Mouse (Mus musculus) ES-Bruce4 (cell line): ENCODE measurements at regions not wholly inside any gene's neighbourhood (a gene's known extent, or its start where the extent isn't known, plus 50 kb on each side); places are given as distances from the start of the nearest gene placed in this dataset.

Source experiments
- H3K27ac ChIP-seq: 2 replicates; pipeline ENCODE4 v1.5.1; 2012; ENCODE audit warnings: low read length, inconsistent platforms; ENCODE audit not compliant: insufficient read depth
- H3K27me3 ChIP-seq: 2 replicates; pipeline ENCODE4 v1.6.1; 2012; ENCODE audit warnings: mild to moderate bottlenecking, low read length, inconsistent platforms; ENCODE audit not compliant: control insufficient read depth, poor library complexity, insufficient read depth, severe bottlenecking
- H3K36me3 ChIP-seq: 2 replicates; pipeline ENCODE4 v1.6.1; 2012; ENCODE audit warnings: inconsistent platforms, mild to moderate bottlenecking, low read length, moderate library complexity; ENCODE audit not compliant: control insufficient read depth, poor library complexity, insufficient read depth, severe bottlenecking
- H3K4me1 ChIP-seq: one replicate; pipeline ENCODE4 v1.8.1; 2011; ENCODE audit warnings: low read length; ENCODE audit not compliant: control insufficient read depth, insufficient read depth
- H3K4me3 ChIP-seq: 2 replicates; pipeline ENCODE4 v1.5.1; 2011; ENCODE audit warnings: low read depth, mild to moderate bottlenecking, low read length
- H3K9ac ChIP-seq: 2 replicates; pipeline ENCODE4 v1.6.1; 2012; ENCODE audit warnings: low read depth, mild to moderate bottlenecking, inconsistent platforms; ENCODE audit not compliant: poor library complexity, severe bottlenecking
- H3K9me3 ChIP-seq: replicated peaks from 2 replicates; pipeline ENCODE4 v1.6.1; 2012; ENCODE audit warnings: mild to moderate bottlenecking, low read length, inconsistent platforms; ENCODE audit not compliant: control insufficient read depth, poor library complexity, insufficient read depth, severe bottlenecking
- CTCF ChIP-seq: IDR thresholded peaks from one replicate; pipeline ENCODE4 v1.8.1; 2011; ENCODE audit warnings: low read depth, low read length
- EP300 ChIP-seq: IDR thresholded peaks from 2 replicates; pipeline ENCODE4 v1.6.1; 2011; ENCODE audit warnings: low read depth, low read length; ENCODE audit not compliant: insufficient read depth
- POLR2A ChIP-seq: IDR thresholded peaks from one replicate; pipeline ENCODE4 v1.8.1; 2011; ENCODE audit warnings: low read length; ENCODE audit not compliant: insufficient read depth

DNA sequence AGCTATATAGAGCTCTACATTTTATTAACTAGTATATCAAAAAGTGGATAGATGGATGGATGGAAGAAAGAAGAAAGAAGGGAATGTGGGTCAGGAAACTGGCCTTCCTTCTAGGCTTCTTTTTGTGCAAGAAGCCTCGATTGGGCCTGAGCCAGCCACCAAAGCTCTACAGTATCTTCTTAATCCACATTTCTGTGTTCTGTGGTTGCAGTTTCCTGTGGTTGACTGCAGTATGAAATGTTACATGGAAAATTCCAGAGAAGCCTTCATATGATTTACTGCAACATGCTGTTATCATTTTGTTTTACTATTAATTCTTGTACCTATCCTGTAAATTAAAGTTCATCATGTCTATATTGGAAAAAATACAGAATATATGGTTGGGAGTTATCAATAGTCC, 173.3 kb downstream of the Gm5447 start:
- H3K36me3 ChIP-seq: no peaks in the 10 kb centered on the region
- TF ChIP-seq CTCF (no peak), EP300 (no peak), POLR2A (no peak)
- H3K4me1 ChIP-seq: no peaks in the 10 kb centered on the region
- no peaks in the 10 kb centered on the region for H3K9me3 ChIP-seq
- H3K9ac ChIP-seq: no peak overlapping the region
- no peak overlapping the region for H3K27ac ChIP-seq
- H3K27me3 ChIP-seq: no peaks in the 10 kb centered on the region
- no peak overlapping the region for H3K4me3 ChIP-seq

DNA sequence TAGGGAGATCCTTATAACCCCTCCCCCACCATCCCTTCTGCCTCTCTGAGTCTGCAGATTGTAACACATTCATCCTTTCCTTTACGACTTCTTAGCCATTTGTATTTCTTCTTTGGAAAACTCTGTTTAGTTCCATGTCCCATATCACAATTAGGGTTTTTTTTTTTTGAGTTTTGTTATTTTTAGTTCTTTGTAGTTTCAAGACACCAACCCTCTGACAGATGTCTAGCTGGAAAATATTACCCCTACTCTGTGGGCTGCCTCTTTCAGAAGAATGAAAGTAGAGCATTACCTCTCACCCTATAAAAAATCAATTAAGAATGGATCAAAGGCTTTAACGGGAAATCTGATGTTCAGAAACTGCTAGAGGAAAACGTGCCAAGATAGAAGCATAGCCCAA, 180.1 kb downstream of the Gm5447 start:
- H3K36me3 ChIP-seq: no peaks in the 10 kb centered on the region
- no peaks in the 10 kb centered on the region for H3K27me3 ChIP-seq
- TF ChIP-seq CTCF (no peak), POLR2A (no peak), EP300 (no peak)
- H3K9ac ChIP-seq: no peak overlapping the region
- H3K9me3 ChIP-seq: no peaks in the 10 kb centered on the region
- H3K27ac ChIP-seq: no peak overlapping the region
- H3K4me3 ChIP-seq: no peak overlapping the region
- H3K4me1 ChIP-seq: no peaks in the 10 kb centered on the region

- Histone ChIP-seq H3K4me1 (no peaks in the 10 kb centered on the region), H3K27me3 (no peaks in the 10 kb centered on the region), H3K27ac (no peak overlapping the region), H3K9me3 (no peaks in the 10 kb centered on the region), H3K4me3 (no peak overlapping the region), H3K36me3 (no peaks in the 10 kb centered on the region), H3K9ac (no peak overlapping the region)
- no peak for TF ChIP-seq EP300
- no peak for TF ChIP-seq CTCF
- TF ChIP-seq POLR2A: no peak
Observed at GRCm38 (mm10) chr13:31163878-31164495, 190.0 kb downstream of the Gm5447 start.

GRCm38 (mm10) chr13:31166286-31166685, 192.3 kb downstream of the Gm5447 start:
- no peaks in the 10 kb centered on the region for H3K9me3 ChIP-seq
- H3K4me1 ChIP-seq: no peaks in the 10 kb centered on the region
- no peak overlapping the region for H3K4me3 ChIP-seq
- H3K27ac ChIP-seq: no peak overlapping the region
- no peaks in the 10 kb centered on the region for H3K27me3 ChIP-seq
- H3K36me3 ChIP-seq: no peaks in the 10 kb centered on the region
- no peak for TF ChIP-seq EP300
- TF ChIP-seq CTCF: no peak
- no peak for TF ChIP-seq POLR2A
- no peak overlapping the region for H3K9ac ChIP-seq

DNA sequence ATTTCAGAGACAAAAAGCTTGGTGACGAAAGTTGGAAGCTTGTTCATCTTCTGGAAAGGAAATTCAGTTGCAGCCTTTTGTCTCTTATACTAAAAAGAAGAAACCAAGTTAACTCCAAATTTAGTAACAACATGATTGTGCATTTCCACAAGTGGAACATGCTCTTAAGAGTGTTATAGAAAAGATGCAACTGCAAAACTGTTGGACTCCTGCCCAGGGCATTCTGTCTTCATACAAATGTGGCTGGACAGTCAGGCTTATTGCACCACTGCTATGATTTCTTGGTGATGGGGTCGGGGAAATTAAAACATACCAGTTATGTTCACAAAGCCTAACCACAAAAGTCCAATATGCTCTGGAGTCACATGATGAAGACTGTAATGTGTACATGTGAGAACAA, 194.8 kb downstream of the Gm5447 start:
- no peaks in the 10 kb centered on the region for H3K27me3 ChIP-seq
- no peak overlapping the region for H3K27ac ChIP-seq
- TF ChIP-seq EP300: no peak
- no peak for TF ChIP-seq CTCF
- no peak for TF ChIP-seq POLR2A
- H3K36me3 ChIP-seq: no peaks in the 10 kb centered on the region
- no peak overlapping the region for H3K4me3 ChIP-seq
- H3K9ac ChIP-seq: no peak overlapping the region
- H3K9me3 ChIP-seq: no peaks in the 10 kb centered on the region
- no peaks in the 10 kb centered on the region for H3K4me1 ChIP-seq

DNA sequence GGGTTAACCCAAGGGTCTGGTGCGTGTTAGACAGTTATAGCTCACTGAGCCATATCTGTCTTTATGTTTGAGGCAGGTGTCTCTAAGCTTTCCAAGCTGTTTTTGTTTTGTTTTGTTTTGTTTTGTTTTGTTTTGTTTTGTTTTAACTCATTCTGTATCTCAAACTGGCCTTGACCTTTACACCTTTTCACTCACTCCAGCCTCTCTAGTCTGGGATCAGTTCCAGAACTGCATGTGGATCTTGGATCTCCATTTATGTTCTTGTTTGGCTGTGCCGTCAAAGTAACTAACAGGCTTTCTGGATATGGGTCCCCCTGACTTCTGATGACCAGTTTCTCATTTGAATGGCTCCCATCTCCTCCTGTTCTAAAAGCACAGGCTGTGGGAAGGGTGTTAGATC, 197.7 kb downstream of the Gm5447 start:
- H3K4me1 ChIP-seq: no peaks in the 10 kb centered on the region
- no peak overlapping the region for H3K9ac ChIP-seq
- H3K4me3 ChIP-seq: no peak overlapping the region
- no peaks in the 10 kb centered on the region for H3K9me3 ChIP-seq
- H3K36me3 ChIP-seq: no peaks in the 10 kb centered on the region
- no peaks in the 10 kb centered on the region; the same call in 1 of the 2 replicates for H3K27me3 ChIP-seq
- no peak overlapping the region for H3K27ac ChIP-seq
- TF ChIP-seq EP300: no peak
- TF ChIP-seq POLR2A: no peak
- no peak for TF ChIP-seq CTCF
